Mouse (Mus musculus) small intestine, adult 2 months (tissue): ENCODE measurements around the gene Cep131. TPM values are rescaled to one million over a fixed set of nuclear protein-coding genes. Genes with fewer than 3 reads are reported as not detected.

ENCODE experiments used
- H3K27ac ChIP-seq: fragments of 200-500 bp; 2 replicates; pipeline ENCODE4 v1.5.1; 2012; ENCODE audit warnings: low read depth, low read length, control low read depth, inconsistent platforms; ENCODE audit not compliant: insufficient read depth
- H3K27me3 ChIP-seq: fragments of 200-500 bp; 2 replicates; pipeline ENCODE4 v1.6.1; 2012; ENCODE audit warnings: mild to moderate bottlenecking, moderate library complexity, low read length, inconsistent platforms; ENCODE audit not compliant: control insufficient read depth, insufficient read depth
- H3K36me3 ChIP-seq: fragments of 200-500 bp; 2 replicates; pipeline ENCODE4 v1.6.1; 2012; ENCODE audit warnings: mild to moderate bottlenecking, low read length, control low read depth, inconsistent platforms; ENCODE audit not compliant: control insufficient read depth, insufficient read depth
- H3K4me1 ChIP-seq: fragments of 200-500 bp; 2 replicates; pipeline ENCODE4 v1.6.1; 2012; ENCODE audit warnings: low read length, inconsistent platforms, mixed read lengths; ENCODE audit not compliant: control insufficient read depth, insufficient read depth, insufficient read length
- H3K4me3 ChIP-seq: fragments of 200-500 bp; 2 replicates; pipeline ENCODE4 v1.5.1; 2012; ENCODE audit warnings: low read depth, mild to moderate bottlenecking, control low read depth, inconsistent platforms, low read length, moderate library complexity
- CTCF ChIP-seq: fragments of 200-500 bp; IDR thresholded peaks from 2 replicates; pipeline ENCODE4 v1.5.1; 2012; ENCODE audit warnings: low read depth, mild to moderate bottlenecking, control low read depth, inconsistent platforms, low read length, moderate library complexity, mixed read lengths; ENCODE audit not compliant: insufficient replicate concordance, insufficient read length; ENCODE audit errors: extremely low read depth
- POLR2A ChIP-seq: fragments of 200-500 bp; IDR thresholded peaks from 2 replicates; pipeline ENCODE4 v1.6.1; 2012; ENCODE audit warnings: low read depth, mild to moderate bottlenecking, control low read depth, inconsistent platforms, low read length, moderate library complexity
- WGBS: fragments of 180-500 bp; shearing (Covaris S2); methylation state at CpG from one replicate; pipeline ENCODE4 v1.1.7; 2018; 5-methylcytosine and 5-hydroxymethylcytosine counted together
- polyA plus RNA-seq: library from polyadenylated mRNA; depleted of rRNA; stranded (reverse); fragments of >200 nt; gene quantifications from 2 replicates; pipeline ENCODE4 v1.2.3, GENCODE M21; 2012

Gene Cep131
- polyA plus RNA-seq, 1 experiment = 3.2 TPM

GRCm38 (mm10) chr11:120092817-120093591 is 6.4 kb upstream of the Cep131 start:
- WGBS = 83% methylated on average over 23 of the region's 23 CpGs
- Histone ChIP-seq H3K4me1 (peaks cover 3% of the 10 kb centered on the region; the same call in 1 of the 2 replicates), H3K36me3 (peaks cover 53% of the 10 kb centered on the region), H3K4me3 (no peak overlapping the region), H3K27me3 (no peaks in the 10 kb centered on the region), H3K27ac (no peak overlapping the region)
- TF ChIP-seq CTCF (no peak), POLR2A (no peak)

GRCm38 (mm10) chr11:120090661-120091060 is 4.0 kb upstream of the Cep131 start:
- 92% methylated on average over 4 of the region's 4 CpGs for WGBS
- Histone ChIP-seq H3K27ac (no peak overlapping the region), H3K27me3 (no peaks in the 10 kb centered on the region), H3K4me1 (0 out of 2 replicates have a peak, but pooled peaks cover 6% of the 10 kb centered on the region), H3K4me3 (no peak overlapping the region), H3K36me3 (peaks cover 50% of the 10 kb centered on the region)
- TF ChIP-seq POLR2A (no peak), CTCF (no peak)

- H3K4me3 ChIP-seq = peak overlapping the region; percentile 80
- no peak overlapping the region for H3K27ac ChIP-seq
- no peak for TF ChIP-seq CTCF
- no peak for TF ChIP-seq POLR2A
- H3K27me3 ChIP-seq = no peaks in the 10 kb centered on the region
- peaks cover 7% of the 10 kb centered on the region; the same call in 1 of the 2 replicates for H3K36me3 ChIP-seq
- H3K4me1 ChIP-seq = 0 out of 2 replicates have a peak, but pooled peaks cover 6% of the 10 kb centered on the region
- WGBS = under 1% methylated on average over 25 of the region's 25 CpGs
These were observed 568 bp downstream of the Cep131 start for GRCm38 (mm10) chr11:120085891-120086627.

- 91% methylated on average over 6 of the region's 6 CpGs for WGBS
- TF ChIP-seq CTCF (no peak), POLR2A (no peak)
- Histone ChIP-seq H3K36me3 (peaks cover 2% of the 10 kb centered on the region; the same call in 1 of the 2 replicates), H3K4me3 (no peak overlapping the region), H3K4me1 (no peaks in the 10 kb centered on the region), H3K27ac (no peak overlapping the region), H3K27me3 (no peaks in the 10 kb centered on the region)
These were observed 6.3 kb downstream of the Cep131 start for GRCm38 (mm10) chr11:120080282-120080681.

GRCm38 (mm10) chr11:120076191-120076590 is 10.4 kb downstream of the Cep131 start:
- no peak for TF ChIP-seq CTCF
- no peak for TF ChIP-seq POLR2A
- no peaks in the 10 kb centered on the region; the same call in 1 of the 2 replicates for H3K36me3 ChIP-seq
- 66% methylated on average over 3 of the region's 3 CpGs for WGBS

DNA sequence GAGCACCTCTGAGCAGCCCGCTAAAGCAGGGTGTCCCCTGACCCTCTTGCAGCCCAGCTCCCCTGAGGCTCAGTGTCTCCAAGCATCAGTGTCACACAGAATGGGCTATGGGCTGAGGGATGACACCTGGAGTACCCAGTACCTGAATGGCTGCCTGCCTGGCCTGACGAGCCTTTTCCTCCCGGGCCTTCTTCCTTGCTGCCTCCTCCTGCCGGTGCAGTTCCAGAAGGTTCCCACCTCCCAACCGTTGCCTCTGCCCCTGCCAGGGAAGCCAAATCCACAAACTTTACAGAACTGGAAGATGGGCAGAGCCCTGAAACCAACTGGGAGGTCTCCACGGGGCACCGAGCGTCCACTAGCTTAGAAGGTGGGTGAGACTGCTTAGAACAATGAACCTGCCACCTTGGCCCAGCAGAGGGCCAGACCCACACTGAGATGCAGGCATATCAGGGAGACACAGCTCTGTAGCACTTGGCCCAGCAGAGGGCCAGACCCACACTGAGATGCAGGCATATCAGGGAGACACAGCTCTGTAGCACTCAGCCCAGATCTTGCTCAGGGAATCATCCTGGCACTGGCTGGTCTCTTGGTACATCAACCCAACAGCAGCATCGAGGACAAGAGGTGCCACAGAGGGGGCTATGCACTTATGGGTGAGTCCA is 13.5 kb downstream of the Cep131 start:
- 91% methylated on average over 9 of the region's 9 CpGs for WGBS

More at GRCm38 (mm10) chr11:120076191-120076590, 10.4 kb downstream of the Cep131 start:
- Histone ChIP-seq H3K4me1 (no peaks in the 10 kb centered on the region), H3K27ac (no peak overlapping the region), H3K4me3 (no peak overlapping the region), H3K27me3 (no peaks in the 10 kb centered on the region)

More for the DNA sequence above, 13.5 kb downstream of the Cep131 start:
- Histone ChIP-seq H3K27ac (no peak overlapping the region), H3K36me3 (no peaks in the 10 kb centered on the region; the same call in 1 of the 2 replicates), H3K27me3 (no peaks in the 10 kb centered on the region), H3K4me1 (no peaks in the 10 kb centered on the region), H3K4me3 (no peak overlapping the region)
- TF ChIP-seq CTCF = no peak
- no peak for TF ChIP-seq POLR2A
